Mouse (Mus musculus) thymus, adult 2 months (tissue): ENCODE results near the gene Slc7a8.

Experiments used
- CTCF ChIP-seq: fragments of 200-500 bp; IDR thresholded peaks from 2 replicates; pipeline ENCODE4 v1.5.1; 2012; ENCODE audit warnings: mild to moderate bottlenecking, control low read depth, low read length, moderate library complexity, borderline replicate concordance; ENCODE audit not compliant: control insufficient read depth, poor library complexity, insufficient read depth; ENCODE audit errors: extremely low read depth
- POLR2A ChIP-seq: fragments of 200-500 bp; IDR thresholded peaks from 2 replicates; pipeline ENCODE4 v1.6.1; 2012; ENCODE audit warnings: mild to moderate bottlenecking, low read length, control low read depth, moderate library complexity; ENCODE audit not compliant: control insufficient read depth, poor library complexity, insufficient read depth; ENCODE audit errors: extremely low read depth

DNA sequence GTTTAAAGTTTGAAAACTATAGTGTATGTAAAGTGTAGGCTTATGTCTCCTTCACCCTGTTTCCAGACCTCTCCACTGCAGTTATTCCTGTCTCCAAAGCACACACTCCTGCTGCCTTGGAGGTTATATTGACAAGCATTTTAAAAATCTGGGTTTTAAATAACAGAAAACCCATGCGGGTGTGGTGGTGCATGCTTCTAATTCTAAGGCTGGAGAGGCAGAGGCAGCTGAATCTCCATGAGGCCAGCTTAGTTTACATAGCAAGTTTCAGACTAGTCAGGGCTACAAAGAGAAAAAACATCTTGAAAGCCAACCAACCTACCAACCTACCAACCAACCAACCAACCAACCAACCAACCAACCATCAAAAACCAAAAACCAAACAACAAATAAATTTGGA lies 66.3 kb downstream of the Slc7a8 start:
- TF ChIP-seq POLR2A (no peak), CTCF (no peak)
